Mouse (Mus musculus) ES-Bruce4 (cell line): Measurements from ENCODE around the gene Atg3.

Experiments used
- CTCF ChIP-seq: IDR thresholded peaks from one replicate; pipeline ENCODE4 v1.8.1; 2011; ENCODE audit warnings: low read depth, low read length
- POLR2A ChIP-seq: IDR thresholded peaks from one replicate; pipeline ENCODE4 v1.8.1; 2011; ENCODE audit warnings: low read length; ENCODE audit not compliant: insufficient read depth

DNA sequence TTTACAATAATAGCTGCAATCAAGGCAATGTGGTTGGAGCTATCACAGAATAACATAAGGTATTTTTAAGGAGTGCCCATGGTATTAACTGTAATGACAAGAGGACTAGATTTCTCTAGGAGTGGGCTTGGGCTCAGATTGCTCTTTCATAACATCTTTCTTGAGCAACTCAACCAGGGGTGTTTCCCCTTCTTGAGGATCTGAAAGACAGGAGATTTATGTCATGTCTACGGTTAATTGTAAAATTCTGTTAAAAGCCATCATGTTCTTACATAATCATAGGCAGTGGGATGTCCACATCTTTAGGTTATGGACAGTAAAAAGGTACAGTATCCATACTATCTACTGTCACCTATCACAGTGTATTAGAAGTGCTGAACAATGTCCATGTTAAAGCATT is 72.7 kb downstream of the Atg3 start:
- TF ChIP-seq POLR2A (no peak), CTCF (no peak)
